ENCODE assay signal across 25 mouse cellular contexts in genomic region chr17:31210299-31210698, GRCm38 (mm10). TPM values are rescaled to one million over a fixed set of nuclear protein-coding genes. Genes with fewer than 3 reads are reported as not detected.
DNase-seq lines count a peak whose midpoint lies in the region; ATAC-seq and TF ChIP-seq lines count a peak whose summit lies in the region.
"Had no signal": no experiment of that assay in that cellular context is flagged by ENCODE, and none has a peak within 500 bp of the region (broad histone marks: within the 10 kb centered on the region; RNA-seq: fewer than 3 reads in every experiment).

No protein-coding gene starts in this region.

- H3K4me2 ChIP-seq in liver, embryonic 15.5 days: peak overlapping the region; percentile 29; the same call in 1 of the 2 replicates
- no peak overlapping the region for H3K4me2 ChIP-seq in kidney, embryonic 15.5 days
- H3K4me2 ChIP-seq: embryonic facial prominence, embryonic 13.5 days; midbrain, embryonic 15.5 days had no signal

- peak overlapping the region; percentile 60 for H3K27ac ChIP-seq in liver, embryonic 15.5 days (replicated peaks)
- no peak overlapping the region for H3K27ac ChIP-seq in kidney, embryonic 15.5 days
- H3K27ac ChIP-seq: embryonic facial prominence, embryonic 13.5 days; forebrain, embryonic 10.5 days; limb, embryonic 10.5 days; macrophage; midbrain, embryonic 15.5 days had no signal

- peak overlapping the region; percentile 80; the same call in 1 of the 2 replicates for H3K4me3 ChIP-seq in E14TG2a.4 (replicated peaks; ENCODE audit: low read length)
- no peak overlapping the region for H3K4me3 ChIP-seq in liver, embryonic 15.5 days (replicated peaks)
- H3K4me3 ChIP-seq in kidney, embryonic 15.5 days (replicated peaks): no peak overlapping the region
- H3K4me3 ChIP-seq: embryonic facial prominence, embryonic 13.5 days; forebrain, embryonic 10.5 days; limb, embryonic 10.5 days; midbrain, embryonic 15.5 days had no signal

- peaks cover 18% of the 10 kb centered on the region for H3K36me3 ChIP-seq in E14TG2a.4 (ENCODE audit: insufficient read depth, low read length)
- peaks cover 12% of the 10 kb centered on the region for H3K36me3 ChIP-seq in liver, embryonic 15.5 days (replicated peaks)
- H3K36me3 ChIP-seq in kidney, embryonic 15.5 days: no peaks in the 10 kb centered on the region
- H3K36me3 ChIP-seq: embryonic facial prominence, embryonic 13.5 days; forebrain, embryonic 10.5 days; limb, embryonic 10.5 days; midbrain, embryonic 15.5 days had no signal

- intact Hi-C loops in left cerebral cortex, postnatal 4 days (cut with DNase I): no loop called here

- no peaks in the 10 kb centered on the region for H3K9me3 ChIP-seq in E14TG2a.4 (ENCODE audit: low read length)
- no peaks in the 10 kb centered on the region for H3K9me3 ChIP-seq in liver, embryonic 15.5 days (replicated peaks)
- no peaks in the 10 kb centered on the region for H3K9me3 ChIP-seq in kidney, embryonic 15.5 days (replicated peaks)
- H3K9me3 ChIP-seq: embryonic facial prominence, embryonic 13.5 days; forebrain, embryonic 10.5 days; limb, embryonic 10.5 days; midbrain, embryonic 15.5 days had no signal

- peak; percentile 83 for DNase-seq in CD4-positive helper T cell, adult 2 months (ENCODE audit: low read depth, low spot score)
- no peak for DNase-seq in kidney, postnatal 25 days
- DNase-seq in retina, embryonic 14.5 days (ENCODE audit: low spot score): no peak
- DNase-seq in left cerebral cortex, postnatal 4 days: no peak
- DNase-seq: adrenal gland, postnatal 10 days; cerebellum, adult 8-10 months; heart, adult 18-20 months; kidney, adult 11 months; kidney, postnatal 36 days; lung, adult 2 months had no signal

- no peak for TF ChIP-seq CTCF in E14TG2a.4 (conservative IDR thresholded peaks at IDR 0.05; ENCODE audit: low read length)

- WGBS in liver, embryonic 15.5 days (ENCODE audit: insufficient replicate concordance): 23% methylated on average over 7 of the region's 7 CpGs
- 89% methylated on average over 7 of the region's 7 CpGs for WGBS in kidney, embryonic 15.5 days

- ATAC-seq in common myeloid progenitor, adult 5-6 weeks (replicated peaks; ENCODE audit: low read depth, poor library complexity, severe bottlenecking): peak; percentile 39; the same call in 1 of the 2 replicates
- ATAC-seq in liver, embryonic 15.5 days (ENCODE audit: insufficient read depth): peak; percentile 70
- no peak for ATAC-seq in kidney, embryonic 15.5 days (replicated peaks; ENCODE audit: low FRiP score)
- ATAC-seq: midbrain, embryonic 15.5 days had no signal

- no peak overlapping the region for H3K9ac ChIP-seq in liver, embryonic 15.5 days
- no peak overlapping the region for H3K9ac ChIP-seq in kidney, embryonic 15.5 days
- H3K9ac ChIP-seq: embryonic facial prominence, embryonic 13.5 days; midbrain, embryonic 15.5 days had no signal

- no peaks in the 10 kb centered on the region for H3K27me3 ChIP-seq in E14TG2a.4 (ENCODE audit: insufficient read depth, low read length)
- H3K27me3 ChIP-seq in liver, embryonic 15.5 days: no peaks in the 10 kb centered on the region
- H3K27me3 ChIP-seq in kidney, embryonic 15.5 days: no peaks in the 10 kb centered on the region
- H3K27me3 ChIP-seq: embryonic facial prominence, embryonic 13.5 days; midbrain, embryonic 15.5 days had no signal

- peaks cover 47% of the 10 kb centered on the region for H3K4me1 ChIP-seq in E14TG2a.4 (replicated peaks; ENCODE audit: low read depth, low read length)
- peaks cover 41% of the 10 kb centered on the region for H3K4me1 ChIP-seq in liver, embryonic 15.5 days (replicated peaks)
- H3K4me1 ChIP-seq in kidney, embryonic 15.5 days: peaks cover 6% of the 10 kb centered on the region; the same call in 1 of the 2 replicates
- H3K4me1 ChIP-seq: embryonic facial prominence, embryonic 13.5 days; limb, embryonic 10.5 days; midbrain, embryonic 15.5 days had no signal

RNA-seq across cellular contexts. Expression of gene Ubash3a, which starts 2.6 kb away (rescaled TPM):
- 35.5 and 37.7 TPM in 2 replicates for total RNA-seq in common myeloid progenitor, adult 5-6 weeks (2017)
- 10.2 and 10.6 TPM in 2 replicates for polyA plus RNA-seq in liver, embryonic 15.5 days (2015; fragmentation: Nextera tagmentation; extraction: Ambion mirVana)
- polyA plus RNA-seq in kidney, embryonic 15.5 days (2015; fragmentation: Nextera tagmentation; extraction: Ambion mirVana): 0.18 and 0.23 TPM in 2 replicates
- not detected for total RNA-seq in left cerebral cortex, postnatal 4 days (2021)
- total RNA-seq: gastrocnemius, adult 8-10 months had no signal
- polyA plus RNA-seq: C2C12; cortical plate, adult 2 months; midbrain, embryonic 15.5 days had no signal

RNA-seq across cellular contexts. Expression of gene Tmprss3, which starts 11.5 kb away (rescaled TPM):
- 2.9 and 4.2 TPM in 2 replicates for total RNA-seq in common myeloid progenitor, adult 5-6 weeks (2017)
- 0.29 and 0.46 TPM in 2 replicates for polyA plus RNA-seq in liver, embryonic 15.5 days (2015; fragmentation: Nextera tagmentation; extraction: Ambion mirVana)
- not detected in 2 replicates for polyA plus RNA-seq in kidney, embryonic 15.5 days (2015; fragmentation: Nextera tagmentation; extraction: Ambion mirVana)
- total RNA-seq in left cerebral cortex, postnatal 4 days (2021): not detected
- total RNA-seq: gastrocnemius, adult 8-10 months; heart, adult 18-20 months had no signal
- polyA plus RNA-seq: C2C12; embryonic facial prominence, embryonic 13.5 days; forebrain, embryonic 10.5 days; heart, postnatal 0 days; hindbrain, embryonic 11.5 days; limb, embryonic 10.5 days; macrophage had no signal

RNA-seq across cellular contexts. Expression of gene Tff1, which starts 45.2 kb away (rescaled TPM):
- not detected in 2 replicates for total RNA-seq in common myeloid progenitor, adult 5-6 weeks (2017)
- not detected in 2 replicates for polyA plus RNA-seq in liver, embryonic 15.5 days (2015; fragmentation: Nextera tagmentation; extraction: Ambion mirVana)
- polyA plus RNA-seq in kidney, embryonic 15.5 days (2015; fragmentation: Nextera tagmentation; extraction: Ambion mirVana): 0.32 and 0.57 TPM in 2 replicates
- total RNA-seq in left cerebral cortex, postnatal 4 days (2021): not detected
- total RNA-seq: adrenal gland, postnatal 10 days; gastrocnemius, adult 8-10 months; heart, adult 18-20 months; layer of hippocampus, postnatal 14 days had no signal
- polyA plus RNA-seq: C2C12; cortical plate, adult 2 months; embryonic facial prominence, embryonic 13.5 days; forebrain, embryonic 10.5 days; heart, postnatal 0 days; hindbrain, embryonic 11.5 days; limb, embryonic 10.5 days; lung, adult 2 months; macrophage; midbrain, embryonic 15.5 days had no signal

Comparison
In these comparisons a context has a peak if more than half of its experiments do, and no peak if none do; other contexts are left out.
1. RNA of gene Ubash3a, which starts 2.6 kb away (total RNA-seq): 35.5 to 37.7 TPM in common myeloid progenitor, adult 5-6 weeks; not detected in left cerebral cortex, postnatal 4 days; every median in the first group is over 10 times any median in the second.